18 mouse cellular contexts compared by ENCODE assay signal in genomic region chr6:90719402-90719801, GRCm38 (mm10).
DNase-seq lines count a peak whose midpoint lies in the region; TF ChIP-seq lines count a peak whose summit lies in the region.
"Had no signal": no experiment of that assay in that cellular context is flagged by ENCODE, and none has a peak within 500 bp of the region (broad histone marks: within the 10 kb centered on the region; RNA-seq: fewer than 3 reads in every experiment).

No protein-coding gene starts in this region.

- no peak overlapping the region for H3K4me3 ChIP-seq in gastrocnemius, adult 2 months
- H3K4me3 ChIP-seq in layer of hippocampus, adult 2 months: no peak overlapping the region
- H3K4me3 ChIP-seq: embryonic facial prominence, embryonic 10.5 days; embryonic facial prominence, embryonic 12.5 days; forebrain, embryonic 13.5 days; forebrain, embryonic 15.5 days had no signal

- DNase-seq in gastrocnemius, adult 2 months: no peak
- no peak for DNase-seq in gastrocnemius, postnatal 10 days
- DNase-seq in kidney, adult 9 months: peak; percentile 50
- DNase-seq in kidney, adult 11 months: no peak
- DNase-seq in layer of hippocampus, adult 2 months (ENCODE audit: low spot score in 2 of 2): no peak
- DNase-seq in layer of hippocampus, postnatal 10 days (ENCODE audit: low spot score in 2 of 2): no peak
- DNase-seq: adrenal gland, adult 8-10 months; adrenal gland, postnatal 14 days; adrenal gland, postnatal 36 days; cerebellum, adult 11-12 months; cerebellum, adult 2 months; cerebellum, adult 9-10 months; cerebellum, postnatal 10 days; cerebellum, postnatal 25 days had no signal

- TF ChIP-seq CTCF in gastrocnemius, adult 2 months (IDR thresholded peaks at IDR 0.05): no peak
- TF ChIP-seq CTCF in layer of hippocampus, adult 2 months (conservative IDR thresholded peaks at IDR 0.05): no peak

- intact Hi-C loops in gastrocnemius, adult 2 months (cut with DNase I): loop anchor here (5.0 kb wide), 1 partner anchor 47 kb away; no protein-coding TSS in a partner anchor

- H3K27ac ChIP-seq in gastrocnemius, adult 2 months: 0 out of 2 replicates have a peak overlapping the region, but pooled peaks have one; percentile 8
- H3K27ac ChIP-seq in layer of hippocampus, adult 2 months: peak overlapping the region; percentile 29; the same call in 1 of the 2 replicates
- H3K27ac ChIP-seq: embryonic facial prominence, embryonic 10.5 days; embryonic facial prominence, embryonic 12.5 days; forebrain, embryonic 13.5 days; forebrain, embryonic 15.5 days had no signal
